Mouse (Mus musculus) embryonic facial prominence, embryonic 12.5 days (tissue): ENCODE results near the gene Slc35b3. TPM values are rescaled to one million over a fixed set of nuclear protein-coding genes. Genes with fewer than 3 reads are reported as not detected.

Experiments
- ATAC-seq: fragments of 200-750 bp; cut with Nextera tagmentation; 2 replicates; pipeline ENCODE4 v1.8.0; 2017; ENCODE audit not compliant: insufficient number of reproducible peaks, insufficient read depth, low FRiP score, low TSS enrichment
- H3K27ac ChIP-seq: fragments of 300-500 bp; sonication (generic); 2 replicates; pipeline ENCODE4 v1.5.1; 2016; ENCODE audit warnings: mild to moderate bottlenecking
- H3K27me3 ChIP-seq: fragments of 300-500 bp; sonication (generic); 2 replicates; pipeline ENCODE4 v1.6.1; 2016; ENCODE audit warnings: mild to moderate bottlenecking, moderate library complexity
- H3K36me3 ChIP-seq: fragments of 300-500 bp; sonication (generic); 2 replicates; pipeline ENCODE4 v1.6.1; 2016; ENCODE audit warnings: mild to moderate bottlenecking
- H3K4me1 ChIP-seq: fragments of 300-500 bp; sonication (generic); 2 replicates; pipeline ENCODE4 v1.6.1; 2016
- H3K4me2 ChIP-seq: fragments of 300-500 bp; sonication (generic); replicated peaks from 2 replicates; pipeline ENCODE4 v1.6.1; 2016; ENCODE audit warnings: mild to moderate bottlenecking, moderate library complexity
- H3K4me3 ChIP-seq: fragments of 300-500 bp; sonication (generic); 2 replicates; pipeline ENCODE4 v1.5.1; 2016; ENCODE audit warnings: mild to moderate bottlenecking
- H3K9ac ChIP-seq: fragments of 300-500 bp; sonication (generic); 2 replicates; pipeline ENCODE4 v1.6.1; 2016; ENCODE audit warnings: mild to moderate bottlenecking, moderate library complexity
- H3K9me3 ChIP-seq: fragments of 300-500 bp; sonication (generic); 2 replicates; pipeline ENCODE4 v1.6.1; 2016; ENCODE audit warnings: mild to moderate bottlenecking, moderate library complexity
- WGBS: fragments of 180-500 bp; shearing (Covaris S2); methylation state at CpG from one replicate; pipeline ENCODE4 v1.1.7; 2016; 5-methylcytosine and 5-hydroxymethylcytosine counted together
- polyA plus RNA-seq: library from polyadenylated mRNA; unstranded; fragments of >200 nt; fragmentation: Nextera tagmentation; extraction: Ambion mirVana; gene quantifications from 2 replicates; pipeline ENCODE4 v1.2.1, GENCODE M21; 2016

Gene Slc35b3
- polyA plus RNA-seq, 1 experiment from 2014 or later: 38.8 TPM

- no peak overlapping the region for H3K9ac ChIP-seq
- H3K27me3 ChIP-seq: no peaks in the 10 kb centered on the region
- H3K9me3 ChIP-seq: no peaks in the 10 kb centered on the region
- WGBS: 92% methylated on average over 10 of the region's 10 CpGs
- no peaks in the 10 kb centered on the region for H3K4me1 ChIP-seq
- no peak overlapping the region for H3K4me2 ChIP-seq
- H3K36me3 ChIP-seq: peaks cover 46% of the 10 kb centered on the region
- ATAC-seq: no peak
- H3K4me3 ChIP-seq: no peak overlapping the region
- no peak overlapping the region for H3K27ac ChIP-seq
Observed at GRCm38 (mm10) chr13:38935856-38936446, 24.7 kb downstream of the Slc35b3 start.

DNA sequence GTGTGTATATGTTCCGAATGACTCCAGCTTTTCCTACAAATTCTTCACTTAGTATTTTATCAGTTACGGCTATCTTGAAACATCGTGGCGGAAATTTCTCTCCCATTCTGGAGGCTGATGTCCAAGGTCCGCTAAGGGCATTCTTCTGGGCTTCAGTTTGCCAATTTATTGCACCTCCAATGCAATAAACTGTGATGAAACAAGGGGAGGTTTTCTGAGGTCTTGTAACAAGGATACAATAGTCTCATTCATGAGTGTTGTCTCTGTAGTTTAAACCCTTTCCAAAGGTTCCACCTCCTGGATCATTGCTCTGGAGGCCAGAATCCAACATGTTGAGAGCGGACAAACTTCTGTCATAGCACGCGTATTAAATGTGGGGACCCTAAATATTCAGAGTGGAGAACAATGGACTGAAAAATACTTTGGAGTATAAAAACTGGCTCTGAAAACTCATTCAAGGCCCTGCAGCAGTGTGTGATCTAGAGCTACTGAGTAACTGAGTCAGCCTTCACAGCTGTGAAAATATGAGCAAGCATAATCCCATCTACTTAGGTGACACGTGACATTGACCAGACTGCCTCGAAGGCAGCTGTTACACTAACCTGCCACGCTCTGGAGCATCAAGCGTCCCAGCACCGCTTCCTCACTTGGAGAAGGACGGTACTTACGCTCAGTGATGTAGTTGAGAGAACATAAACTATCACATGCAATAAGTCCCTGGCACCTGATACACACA is 30.7 kb downstream of the Slc35b3 start:
- ATAC-seq: no peak
- no peak overlapping the region for H3K4me3 ChIP-seq
- H3K36me3 ChIP-seq: peaks cover 19% of the 10 kb centered on the region
- no peak overlapping the region for H3K9ac ChIP-seq
- H3K27me3 ChIP-seq: no peaks in the 10 kb centered on the region
- no peak overlapping the region for H3K27ac ChIP-seq
- H3K4me1 ChIP-seq: no peaks in the 10 kb centered on the region
- 92% methylated on average over 15 of the region's 15 CpGs for WGBS
- no peak overlapping the region for H3K4me2 ChIP-seq
- H3K9me3 ChIP-seq: no peaks in the 10 kb centered on the region

DNA sequence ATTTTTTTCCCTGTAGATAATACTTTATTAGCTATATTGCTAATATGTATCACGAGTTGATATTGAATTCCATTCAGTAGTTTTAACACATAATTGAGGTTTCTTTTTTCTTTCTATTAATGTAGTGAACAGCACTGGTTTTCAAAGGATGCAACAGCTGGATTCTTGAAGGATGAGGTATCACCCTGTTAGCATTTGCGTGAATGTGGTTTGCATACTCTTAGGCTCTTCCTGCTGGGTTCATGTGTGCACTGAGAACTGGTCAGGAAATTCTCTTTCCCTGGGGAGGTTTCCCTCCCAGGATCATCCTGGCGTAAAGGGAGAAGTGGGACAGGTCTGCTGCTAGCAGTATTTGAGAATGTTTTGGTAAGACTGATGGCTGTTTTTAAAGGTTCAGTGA is 38.0 kb downstream of the Slc35b3 start:
- no peaks in the 10 kb centered on the region for H3K9me3 ChIP-seq
- no peaks in the 10 kb centered on the region for H3K36me3 ChIP-seq
- WGBS: 54% methylated on average over 3 of the region's 3 CpGs
- ATAC-seq: no peak
- no peak overlapping the region for H3K9ac ChIP-seq
- H3K27me3 ChIP-seq: no peaks in the 10 kb centered on the region
- no peak overlapping the region for H3K27ac ChIP-seq
- no peaks in the 10 kb centered on the region for H3K4me1 ChIP-seq
- H3K4me2 ChIP-seq: no peak overlapping the region
- no peak overlapping the region for H3K4me3 ChIP-seq

DNA sequence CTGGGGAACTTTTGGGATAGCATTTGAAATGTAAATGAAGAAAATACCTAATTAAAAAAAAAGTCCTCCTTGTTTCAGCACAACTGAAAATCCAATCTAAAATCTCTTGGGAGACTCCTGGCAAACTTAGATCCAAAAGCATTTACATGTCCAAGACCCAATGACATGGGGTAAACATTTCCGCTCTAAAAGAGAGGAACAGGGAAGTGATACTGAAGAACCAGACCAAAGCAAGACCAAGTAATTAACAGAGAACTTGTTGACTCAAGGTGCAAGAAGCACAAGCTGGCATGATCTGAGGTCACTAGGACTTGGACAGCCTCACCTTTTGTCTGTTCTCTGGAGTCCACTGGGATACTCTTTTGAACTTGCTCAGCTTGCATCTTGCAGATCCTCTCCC is 39.4 kb downstream of the Slc35b3 start:
- H3K4me3 ChIP-seq: no peak overlapping the region
- no peak overlapping the region for H3K4me2 ChIP-seq
- H3K27ac ChIP-seq: no peak overlapping the region
- ATAC-seq: no peak
- H3K9ac ChIP-seq: no peak overlapping the region
- H3K4me1 ChIP-seq: no peaks in the 10 kb centered on the region
- no peaks in the 10 kb centered on the region for H3K36me3 ChIP-seq
- WGBS: 100% methylated on average over 1 of the region's 1 CpGs
- no peaks in the 10 kb centered on the region for H3K27me3 ChIP-seq
- H3K9me3 ChIP-seq: no peaks in the 10 kb centered on the region

DNA sequence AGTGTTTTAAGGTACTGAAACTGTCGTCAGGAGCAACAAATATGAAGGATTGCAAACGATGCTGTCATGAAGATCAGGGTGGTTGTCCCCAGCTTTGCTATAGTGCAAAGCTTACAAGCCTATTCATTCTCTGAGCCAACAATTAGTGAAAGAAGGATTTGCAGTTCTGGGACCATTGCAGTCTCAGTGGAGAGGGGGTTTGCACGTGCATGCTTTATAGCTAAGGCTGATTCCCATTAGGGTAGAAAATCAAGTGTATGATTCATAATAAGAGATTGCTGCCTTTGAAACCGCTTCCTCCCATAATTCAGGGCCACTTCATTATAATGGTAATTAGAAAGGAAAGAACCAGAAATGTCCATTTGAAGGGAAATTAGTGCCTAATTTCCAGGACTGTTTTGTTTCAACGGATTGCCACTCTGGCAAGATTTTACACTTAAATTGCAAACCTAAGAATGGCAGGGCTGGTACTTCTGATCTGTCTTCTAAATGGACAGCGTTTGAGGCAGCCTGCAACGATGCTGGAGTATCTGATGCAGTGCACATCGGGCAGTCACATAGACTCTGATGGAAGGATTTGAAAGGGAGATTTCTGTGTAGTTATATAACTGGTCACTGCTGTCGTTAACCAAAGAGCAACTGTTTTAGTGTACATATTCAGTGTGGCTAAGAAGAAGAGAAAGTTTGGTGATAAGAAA is 42.3 kb downstream of the Slc35b3 start:
- Histone ChIP-seq H3K27me3 (no peaks in the 10 kb centered on the region), H3K4me3 (no peak overlapping the region), H3K36me3 (no peaks in the 10 kb centered on the region), H3K4me2 (no peak overlapping the region), H3K9me3 (no peaks in the 10 kb centered on the region), H3K9ac (no peak overlapping the region), H3K4me1 (no peaks in the 10 kb centered on the region), H3K27ac (no peak overlapping the region)
- ATAC-seq: no peak
- 68% methylated on average over 9 of the region's 9 CpGs for WGBS

DNA sequence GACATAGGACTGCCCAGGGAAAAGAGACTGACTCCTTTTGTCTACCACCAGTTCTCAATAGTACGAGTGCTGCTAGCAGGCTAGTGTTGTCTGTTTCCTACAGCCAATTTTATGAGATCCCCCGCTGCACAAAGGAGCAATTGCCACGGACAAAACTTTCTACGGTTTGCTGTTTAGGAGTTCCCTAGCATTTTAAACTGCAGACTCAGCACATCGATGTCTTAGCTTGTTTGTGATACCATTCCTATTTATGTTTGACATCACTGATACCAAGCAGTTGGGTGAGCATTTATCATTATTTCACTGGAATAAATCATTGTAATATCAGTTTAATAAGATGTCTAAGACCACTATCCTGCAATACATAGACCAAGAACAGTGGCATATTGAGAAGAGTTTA is 43.1 kb downstream of the Slc35b3 start:
- Histone ChIP-seq H3K4me2 (no peak overlapping the region), H3K9ac (no peak overlapping the region), H3K4me1 (no peaks in the 10 kb centered on the region), H3K4me3 (no peak overlapping the region), H3K27ac (no peak overlapping the region), H3K9me3 (no peaks in the 10 kb centered on the region), H3K36me3 (no peaks in the 10 kb centered on the region), H3K27me3 (no peaks in the 10 kb centered on the region)
- ATAC-seq: no peak
- 78% methylated on average over 5 of the region's 5 CpGs for WGBS

- 82% methylated on average over 6 of the region's 6 CpGs for WGBS
- H3K9me3 ChIP-seq: no peaks in the 10 kb centered on the region
- ATAC-seq: no peak
Observed at GRCm38 (mm10) chr13:38914771-38915170, 45.9 kb downstream of the Slc35b3 start.

GRCm38 (mm10) chr13:38892364-38892763 is 68.3 kb downstream of the Slc35b3 start:
- Histone ChIP-seq H3K4me3 (no peak overlapping the region), H3K27me3 (no peaks in the 10 kb centered on the region), H3K36me3 (no peaks in the 10 kb centered on the region), H3K9me3 (no peaks in the 10 kb centered on the region), H3K9ac (no peak overlapping the region), H3K27ac (no peak overlapping the region), H3K4me2 (no peak overlapping the region), H3K4me1 (peaks cover 3% of the 10 kb centered on the region; the same call in 1 of the 2 replicates)
- no peak for ATAC-seq
- WGBS: 49% methylated on average over 3 of the region's 3 CpGs

More at GRCm38 (mm10) chr13:38914771-38915170, 45.9 kb downstream of the Slc35b3 start:
- no peaks in the 10 kb centered on the region for H3K27me3 ChIP-seq
- H3K4me1 ChIP-seq: no peaks in the 10 kb centered on the region
- H3K4me2 ChIP-seq: no peak overlapping the region
- H3K9ac ChIP-seq: no peak overlapping the region
- no peak overlapping the region for H3K27ac ChIP-seq
- no peaks in the 10 kb centered on the region for H3K36me3 ChIP-seq
- no peak overlapping the region for H3K4me3 ChIP-seq
